Mouse (Mus musculus): ENCODE data around the gene Hmgcs2.

The Hmgcs2 gene

DNA sequence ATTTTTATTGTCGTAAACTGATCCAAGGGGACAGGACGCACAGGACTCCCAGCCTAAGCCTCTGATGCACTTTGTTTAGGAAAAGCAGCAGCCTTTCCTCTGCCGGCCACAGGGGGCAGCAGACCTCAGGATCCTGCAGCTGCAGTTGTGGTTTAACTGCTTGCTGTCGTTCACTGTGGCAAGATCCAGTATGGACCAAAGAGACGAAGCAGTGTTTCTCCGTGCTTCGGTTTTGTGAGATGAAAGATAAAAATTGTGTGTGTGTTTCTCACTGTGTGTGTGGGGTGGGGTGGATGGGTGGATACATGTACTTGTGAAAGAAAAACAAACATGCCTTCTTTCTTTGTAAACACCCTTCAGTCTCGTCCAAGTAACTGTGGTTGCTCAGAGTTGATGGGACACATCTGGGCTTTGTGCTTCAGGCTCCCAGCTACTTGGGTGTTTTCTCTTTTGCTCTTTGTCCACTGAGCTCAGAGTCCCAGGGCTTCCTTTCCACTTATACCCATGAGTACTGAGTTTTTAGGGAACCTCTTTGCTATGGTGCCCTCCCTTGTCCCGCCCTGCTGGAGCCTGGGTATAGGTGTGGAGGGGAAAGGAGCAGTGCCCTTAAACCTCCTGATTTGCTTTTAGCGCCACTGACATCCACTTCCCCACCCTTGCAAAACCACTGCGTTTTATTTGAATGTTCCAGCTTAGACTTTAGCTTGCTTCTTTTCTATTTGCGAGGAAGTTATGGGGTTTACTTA, 871 bp downstream of the Hmgcs2 start:
- peak; percentile 70 for DNase-seq

GRCm38 (mm10) chr3:98282422-98282821, 2.2 kb downstream of the Hmgcs2 start:
- DNase-seq = no peak

GRCm38 (mm10) chr3:98283205-98283604, 3.0 kb downstream of the Hmgcs2 start:
- no peak for DNase-seq

DNA sequence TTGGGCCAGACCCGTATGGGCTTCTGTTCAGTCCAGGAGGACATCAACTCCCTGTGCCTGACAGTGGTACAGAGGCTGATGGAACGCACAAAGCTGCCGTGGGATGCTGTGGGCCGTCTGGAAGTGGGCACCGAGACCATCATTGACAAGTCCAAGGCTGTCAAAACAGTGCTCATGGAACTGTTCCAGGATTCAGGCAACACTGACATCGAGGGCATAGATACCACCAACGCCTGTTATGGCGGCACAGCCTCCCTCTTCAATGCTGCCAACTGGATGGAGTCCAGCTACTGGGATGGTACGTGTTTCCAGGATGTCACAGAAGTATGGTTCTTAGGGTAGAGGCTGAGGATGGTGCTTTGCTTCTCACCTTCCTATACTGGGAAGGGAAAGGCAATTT, 10.8 kb downstream of the Hmgcs2 start:
- DNase-seq = no peak

DNA sequence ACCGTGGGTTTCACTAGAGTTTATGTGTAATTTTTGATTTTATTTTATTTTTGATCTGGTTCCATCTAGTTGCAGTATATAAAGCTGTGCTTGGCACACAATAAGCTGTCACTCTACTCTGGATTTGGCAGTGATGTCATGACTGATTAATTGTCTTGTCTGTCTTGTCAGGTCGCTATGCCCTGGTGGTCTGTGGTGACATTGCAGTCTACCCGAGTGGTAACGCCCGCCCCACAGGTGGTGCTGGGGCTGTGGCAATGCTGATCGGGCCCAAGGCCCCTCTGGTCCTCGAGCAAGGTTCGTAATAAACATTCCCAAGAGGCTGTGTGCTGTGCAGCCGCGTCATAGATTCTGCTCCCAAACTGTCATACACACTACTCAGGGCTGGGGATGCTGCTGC, 15.7 kb downstream of the Hmgcs2 start:
- no peak for DNase-seq

DNA sequence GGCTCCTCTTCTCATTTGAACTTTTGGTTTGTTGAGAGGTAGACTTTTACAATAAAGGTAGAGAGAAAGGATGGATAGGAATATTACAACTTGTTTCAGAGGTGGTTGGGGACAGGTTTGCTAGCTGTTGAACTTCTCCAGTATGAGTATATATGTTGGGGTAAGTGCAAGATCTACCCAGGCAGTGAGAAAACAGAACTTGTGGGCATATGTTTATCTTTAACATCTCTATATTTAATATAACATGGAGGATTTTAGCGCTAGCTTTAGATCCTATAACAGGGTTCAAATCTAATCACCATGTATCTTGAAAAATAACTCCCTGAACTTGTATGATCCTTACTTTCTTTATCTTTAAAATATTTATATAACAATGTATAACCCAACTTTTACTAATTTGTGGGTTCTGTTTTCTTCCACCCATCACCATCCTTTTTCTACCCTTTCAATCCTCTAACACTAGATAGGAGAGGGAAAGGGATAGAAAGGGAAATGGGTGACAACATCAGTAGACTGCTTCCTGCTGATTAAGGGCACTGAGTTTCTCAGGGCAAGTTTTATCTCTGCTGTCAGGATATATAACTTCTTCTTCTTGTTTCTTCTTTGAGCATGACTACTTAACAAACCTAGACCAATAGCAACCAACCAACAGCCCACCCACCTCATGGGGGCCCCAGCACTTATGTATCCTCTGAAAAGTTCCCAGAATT, 19.3 kb downstream of the Hmgcs2 start:
- DNase-seq = no peak

DNA sequence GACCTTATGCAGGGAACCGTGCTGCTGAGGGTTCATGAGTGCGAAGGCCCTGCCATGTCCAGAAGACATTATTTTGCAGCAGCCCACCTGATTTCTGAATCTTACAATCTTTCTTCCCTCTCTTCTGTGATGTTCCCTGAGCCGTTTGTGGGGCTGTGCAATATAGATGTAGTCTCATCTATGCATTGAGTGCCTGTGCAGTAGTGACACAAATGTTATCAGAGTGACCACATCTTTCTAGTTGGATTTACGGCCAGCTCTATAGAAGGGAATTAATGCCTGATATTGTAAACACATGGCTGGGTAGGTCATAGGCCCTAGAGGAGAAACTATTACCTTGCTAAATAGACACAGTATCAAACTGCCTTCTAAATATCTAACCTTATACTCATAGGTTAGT, 20.0 kb downstream of the Hmgcs2 start:
- no peak for DNase-seq

- DNase-seq = no peak
Measured at GRCm38 (mm10) chr3:98301761-98302160, 21.5 kb downstream of the Hmgcs2 start.

GRCm38 (mm10) chr3:98308606-98309005, 28.4 kb downstream of the Hmgcs2 start:
- no peak for DNase-seq

GRCm38 (mm10) chr3:98310456-98310855, 30.2 kb downstream of the Hmgcs2 start:
- DNase-seq = no peak

DNA sequence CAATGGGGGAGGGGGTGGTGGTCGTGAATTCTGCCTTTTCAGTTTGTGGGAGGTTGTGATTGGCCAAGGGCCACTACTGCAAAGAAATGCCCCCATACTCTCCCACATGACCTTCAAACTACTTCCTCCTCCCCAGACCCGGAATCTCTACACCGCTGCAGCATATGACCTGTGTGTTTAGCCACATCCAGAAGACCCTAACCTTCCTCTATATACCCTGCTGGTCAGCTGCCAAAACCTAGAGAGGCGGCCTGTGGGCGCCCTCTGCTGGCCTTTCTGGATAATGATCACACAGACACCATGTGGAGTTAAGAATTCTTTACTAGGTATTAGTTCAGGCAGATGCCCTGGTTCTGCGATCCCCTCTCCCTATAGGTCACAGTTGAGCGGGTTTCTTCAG, 32.6 kb downstream of the Hmgcs2 start:
- peak; percentile 50 for DNase-seq

DNA sequence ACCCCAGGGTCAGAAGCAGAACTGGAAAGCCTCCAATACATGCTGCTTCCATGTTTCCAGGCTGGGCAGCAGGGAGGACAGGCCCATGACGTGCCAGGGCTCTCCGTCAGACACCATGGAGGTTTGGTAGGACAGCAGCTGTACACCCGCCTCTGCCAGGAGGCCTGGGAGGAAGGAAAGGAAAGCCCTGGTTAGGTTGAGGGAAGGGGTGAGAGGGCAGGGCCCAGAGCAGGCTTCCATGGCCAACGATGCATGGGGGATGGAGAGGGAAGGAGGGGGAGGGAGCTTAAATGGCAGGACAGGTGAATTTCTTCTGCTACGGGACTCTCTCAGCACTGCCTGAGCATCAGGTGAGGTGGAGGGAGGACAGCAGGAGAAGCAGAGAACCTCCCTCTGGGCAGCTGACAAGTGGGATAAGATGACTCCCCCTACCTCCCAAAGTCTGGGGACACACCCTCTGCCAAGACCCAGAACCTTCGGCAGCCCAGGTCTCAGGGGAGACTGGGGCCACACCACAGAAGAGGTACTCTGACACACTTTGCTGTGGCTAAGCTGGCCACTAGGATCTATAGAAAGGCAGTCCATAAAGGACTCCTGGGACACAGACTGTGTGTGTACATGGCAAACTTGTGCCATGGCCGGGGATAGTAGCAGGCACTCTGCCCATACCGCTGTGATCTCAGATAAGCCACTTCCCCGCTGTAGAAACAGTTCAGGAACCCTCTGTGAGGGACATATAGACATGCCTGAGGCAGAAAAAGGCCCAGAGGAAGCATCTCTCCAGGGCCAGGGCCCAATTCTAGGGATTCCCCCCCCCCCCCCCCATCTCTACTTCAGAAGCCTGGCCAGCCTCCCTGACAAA, 33.3 kb downstream of the Hmgcs2 start:
- DNase-seq = no peak

DNA sequence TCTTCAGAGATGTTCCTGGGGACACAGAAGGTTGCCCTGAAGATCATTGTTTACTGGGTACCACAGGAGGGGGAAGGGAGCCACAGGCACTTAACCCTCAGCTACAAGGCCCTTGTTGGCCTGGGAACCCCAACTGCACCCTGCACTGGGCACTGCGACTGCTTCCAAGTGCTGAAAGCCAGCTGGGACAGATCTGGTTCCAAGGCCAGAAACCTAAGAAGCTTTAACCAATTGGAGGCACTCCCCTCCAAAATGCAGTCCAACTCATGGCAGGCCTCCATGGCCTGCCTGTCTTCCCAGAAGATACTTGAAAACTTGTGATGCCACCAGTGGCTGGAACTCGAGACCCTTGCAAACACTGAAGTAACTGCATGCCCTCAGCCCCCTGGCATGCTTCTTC, 34.9 kb downstream of the Hmgcs2 start:
- no peak for DNase-seq

DNA sequence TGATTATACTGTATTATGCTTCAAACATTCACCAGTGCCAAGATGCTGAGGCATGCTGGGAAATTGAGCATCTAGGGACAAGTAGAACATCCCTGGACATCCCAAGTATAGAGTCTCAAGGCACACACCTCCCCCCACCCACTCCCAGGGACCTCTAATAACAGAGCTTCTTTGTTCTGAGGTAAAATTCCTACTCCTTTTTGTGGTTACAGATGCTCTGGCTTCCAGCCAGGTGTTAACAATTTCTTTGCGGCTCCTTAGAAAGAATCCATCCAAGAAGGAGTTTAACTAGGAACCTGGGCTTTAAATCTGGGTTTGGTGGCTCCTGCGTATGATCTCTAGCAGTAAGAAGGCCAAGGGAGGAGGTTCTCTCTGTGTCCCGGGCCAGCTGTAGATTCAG, 36.9 kb downstream of the Hmgcs2 start:
- no peak for DNase-seq

- no peak for DNase-seq
Measured at GRCm38 (mm10) chr3:98319190-98319589, 39.0 kb downstream of the Hmgcs2 start.

- no peak for DNase-seq
Measured at GRCm38 (mm10) chr3:98322209-98322608, 42.0 kb downstream of the Hmgcs2 start.

- no peak for DNase-seq
Measured at GRCm38 (mm10) chr3:98324235-98324634, 44.0 kb downstream of the Hmgcs2 start.

DNA sequence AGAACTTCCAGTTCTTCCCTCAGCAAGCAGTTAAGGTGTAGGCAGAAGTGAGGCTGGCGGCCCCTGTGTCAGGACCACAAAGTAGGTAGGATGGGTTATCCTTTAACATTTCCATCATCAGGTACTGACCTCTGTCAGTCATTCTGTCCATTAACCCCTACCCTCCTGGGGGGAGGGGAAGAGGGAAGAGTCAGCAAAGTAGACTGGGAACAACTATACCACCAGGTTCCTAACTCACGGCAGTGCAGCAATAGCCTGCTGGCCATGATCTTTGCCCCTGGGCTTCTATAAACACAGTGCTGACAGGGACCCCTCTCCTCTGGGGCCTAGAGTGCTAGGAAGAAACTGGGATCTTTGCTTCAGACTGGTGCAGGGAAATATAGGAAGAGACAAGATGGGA, 53.8 kb downstream of the Hmgcs2 start:
- DNase-seq = no peak

DNA sequence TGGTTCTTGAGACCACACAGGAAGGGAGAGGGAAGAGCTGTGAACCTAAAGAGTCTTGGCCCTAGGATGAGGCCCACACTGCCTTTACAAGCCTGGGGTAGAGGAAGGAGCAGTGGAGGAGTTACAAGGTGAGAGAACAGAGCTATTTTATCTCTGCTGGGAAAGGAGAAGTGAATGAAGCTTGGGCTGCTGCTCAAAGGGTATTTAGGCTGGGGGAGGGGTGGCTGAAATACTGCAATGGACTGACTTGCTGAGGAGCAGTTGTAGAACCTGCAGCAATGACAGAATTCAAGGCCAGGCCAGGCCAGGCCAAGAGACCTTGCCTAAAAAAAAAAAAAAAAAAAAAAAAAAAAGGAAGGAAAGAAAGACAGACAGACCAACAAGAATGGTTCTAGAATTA, 55.1 kb downstream of the Hmgcs2 start:
- DNase-seq = no peak

DNA sequence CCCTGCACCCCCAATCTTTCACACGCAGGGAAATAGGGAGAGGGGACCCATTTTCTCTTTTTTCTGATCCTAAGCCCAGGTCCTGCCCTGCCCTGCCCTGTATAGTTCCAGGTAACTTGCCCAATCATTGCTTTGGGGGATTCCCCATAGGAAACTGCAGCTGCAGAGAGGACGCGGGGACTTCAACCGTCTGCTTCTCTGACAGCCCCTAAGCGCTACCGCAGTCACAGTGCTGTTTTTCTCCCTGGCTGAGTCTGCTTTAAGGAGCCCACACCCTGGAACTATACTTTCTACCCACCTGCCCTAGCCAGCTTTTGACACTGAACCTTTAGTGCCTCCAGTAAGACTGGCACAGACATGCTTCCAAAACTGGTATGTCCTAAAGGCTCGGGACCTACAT, 55.7 kb downstream of the Hmgcs2 start:
- no peak for DNase-seq

DNA sequence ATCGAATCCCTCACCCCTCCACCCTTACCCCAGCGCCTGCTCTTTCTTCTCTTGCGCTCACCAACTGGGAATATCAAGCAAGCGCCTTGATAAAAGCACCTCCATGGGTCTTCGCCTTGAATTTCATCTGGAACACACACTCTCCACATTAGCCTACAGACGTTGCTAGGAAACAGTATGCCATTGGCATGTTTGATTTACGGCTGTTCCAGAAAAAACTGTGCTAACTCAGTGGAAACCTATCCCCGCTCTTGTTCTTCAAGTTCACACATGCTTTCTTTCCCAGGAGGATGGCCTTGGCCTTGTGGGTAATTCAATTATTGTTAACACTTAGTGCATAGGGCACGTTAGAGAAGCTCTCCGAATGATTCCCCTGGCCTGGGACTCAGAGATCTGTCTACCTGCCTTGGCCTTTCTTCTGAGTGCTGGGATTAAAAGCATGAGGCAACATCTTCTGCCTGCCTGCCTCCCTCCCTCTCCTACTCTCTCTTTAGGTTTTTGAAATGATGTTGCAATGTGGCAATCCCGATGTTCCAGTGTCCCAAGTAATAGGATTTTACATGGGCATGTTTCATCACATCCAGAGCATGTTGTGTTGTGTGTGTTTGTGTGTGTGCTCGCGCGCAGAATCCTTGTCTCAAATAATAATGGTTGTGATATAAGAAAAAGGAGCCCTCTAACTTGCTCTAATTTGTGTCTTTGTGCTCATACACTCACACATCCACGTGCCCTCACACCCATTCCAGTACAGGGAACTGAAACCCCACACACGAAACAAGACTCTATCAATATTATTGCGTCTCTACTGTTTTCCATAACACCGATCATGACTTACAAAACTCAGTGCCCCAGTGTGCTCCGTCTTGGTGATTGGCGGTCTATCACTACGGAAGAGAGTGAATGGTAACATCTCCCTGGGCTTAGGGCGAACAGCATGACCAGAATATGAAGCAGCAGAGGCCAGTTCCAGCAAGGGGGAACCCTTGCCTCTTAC, 56.7 kb downstream of the Hmgcs2 start:
- DNase-seq = peak; percentile 45

DNA sequence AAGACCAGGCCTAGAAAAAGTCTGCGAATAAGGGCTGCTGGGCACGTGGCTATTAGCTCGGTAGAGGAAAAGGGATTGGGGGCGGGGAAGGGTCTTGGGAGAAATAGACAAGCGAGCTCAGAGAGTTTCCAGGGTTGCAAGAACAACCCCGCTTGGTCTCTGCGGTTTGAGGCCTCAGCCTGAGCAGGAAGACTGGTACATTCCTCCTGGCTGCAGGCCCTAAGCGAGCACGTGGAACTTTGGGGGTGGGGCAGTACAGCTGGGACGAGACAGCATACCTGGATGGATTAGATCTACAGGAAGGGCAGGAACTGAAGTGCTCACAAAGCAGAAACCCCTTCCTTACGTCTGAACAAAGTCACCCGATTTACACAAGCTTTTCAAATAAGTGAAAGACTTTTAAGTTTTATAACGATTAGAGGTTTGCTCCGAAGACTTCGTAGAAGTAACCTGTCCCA, 58.4 kb downstream of the Hmgcs2 start:
- DNase-seq = peak; percentile 78

All from lung, postnatal 36 days (tissue).